Mouse (Mus musculus): ENCODE data around the gene Irs1. TPM values are rescaled to one million over a fixed set of nuclear protein-coding genes. Genes with fewer than 3 reads are reported as not detected.

The Irs1 gene
- polyA plus RNA-seq, 1 experiment from 2014 or later: 8.4 TPM

DNA sequence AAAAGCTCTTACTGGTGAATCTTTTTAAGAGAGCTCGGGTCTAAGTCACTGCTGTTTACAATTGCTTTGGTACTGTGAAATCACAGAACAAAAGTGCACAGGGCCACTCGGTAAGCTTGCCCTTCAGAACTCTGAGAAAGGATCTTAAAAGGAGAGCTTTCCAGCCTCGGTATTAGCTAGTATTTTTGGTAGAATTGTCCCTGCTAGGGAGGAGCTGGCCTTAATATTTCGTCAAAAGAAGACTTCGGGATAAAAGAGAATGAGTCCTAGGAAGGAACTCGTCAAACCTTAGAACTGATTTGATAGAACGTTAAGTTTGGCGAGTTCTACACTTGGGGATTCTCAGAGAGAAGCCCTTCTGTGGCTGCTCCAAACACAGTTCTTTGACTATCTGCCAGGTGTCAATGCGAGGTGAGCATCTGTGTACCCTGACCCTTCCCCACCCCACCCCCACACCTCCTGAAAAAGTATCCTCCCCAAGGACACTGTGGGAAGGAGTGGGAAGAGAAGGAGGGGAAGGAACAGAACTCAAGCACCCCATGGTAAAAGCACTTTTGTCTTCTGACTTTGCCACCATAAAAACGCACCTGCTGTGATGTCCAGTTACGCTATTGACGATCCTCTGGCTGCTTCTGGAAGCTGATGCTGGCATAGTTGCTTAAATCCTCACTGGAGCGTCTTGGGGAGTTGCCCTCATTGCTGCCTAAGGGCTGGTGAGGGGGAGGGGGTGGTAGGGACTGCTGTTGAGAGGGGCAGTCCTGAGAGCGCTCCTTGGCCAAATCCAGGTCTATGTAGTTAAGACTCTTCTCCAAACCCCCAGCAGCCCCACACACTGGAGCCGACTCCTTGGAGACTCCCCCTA is 4.8 kb downstream of the Irs1 start:
- Histone ChIP-seq H3K9me3 (replicated peaks; ENCODE audit: control insufficient read depth, low read length) (no peaks in the 10 kb centered on the region), H3K4me3 (ENCODE audit: low read depth, low read length) (peak overlapping the region; percentile 76), H3K4me2 (peak overlapping the region; percentile 81), H3K27me3 (ENCODE audit: control insufficient read depth, insufficient read depth, low read length) (peaks cover 3% of the 10 kb centered on the region), H3K4me1 (ENCODE audit: control insufficient read depth, insufficient read depth, low read length) (peaks cover 28% of the 10 kb centered on the region), H3K9ac (ENCODE audit: low read depth, low read length) (peak overlapping the region; percentile 79), H3K36me3 (ENCODE audit: control insufficient read depth, insufficient read depth, low read length) (peaks cover 7% of the 10 kb centered on the region; the same call in 1 of the 2 replicates), H3K27ac (ENCODE audit: low read depth, low read length) (peak overlapping the region; percentile 73)
- ATAC-seq (replicated peaks; ENCODE audit: insufficient number of reproducible peaks, low FRiP score, low TSS enrichment): no peak
- WGBS (ENCODE audit: insufficient replicate concordance): 25% methylated on average over 15 of the region's 15 CpGs

DNA sequence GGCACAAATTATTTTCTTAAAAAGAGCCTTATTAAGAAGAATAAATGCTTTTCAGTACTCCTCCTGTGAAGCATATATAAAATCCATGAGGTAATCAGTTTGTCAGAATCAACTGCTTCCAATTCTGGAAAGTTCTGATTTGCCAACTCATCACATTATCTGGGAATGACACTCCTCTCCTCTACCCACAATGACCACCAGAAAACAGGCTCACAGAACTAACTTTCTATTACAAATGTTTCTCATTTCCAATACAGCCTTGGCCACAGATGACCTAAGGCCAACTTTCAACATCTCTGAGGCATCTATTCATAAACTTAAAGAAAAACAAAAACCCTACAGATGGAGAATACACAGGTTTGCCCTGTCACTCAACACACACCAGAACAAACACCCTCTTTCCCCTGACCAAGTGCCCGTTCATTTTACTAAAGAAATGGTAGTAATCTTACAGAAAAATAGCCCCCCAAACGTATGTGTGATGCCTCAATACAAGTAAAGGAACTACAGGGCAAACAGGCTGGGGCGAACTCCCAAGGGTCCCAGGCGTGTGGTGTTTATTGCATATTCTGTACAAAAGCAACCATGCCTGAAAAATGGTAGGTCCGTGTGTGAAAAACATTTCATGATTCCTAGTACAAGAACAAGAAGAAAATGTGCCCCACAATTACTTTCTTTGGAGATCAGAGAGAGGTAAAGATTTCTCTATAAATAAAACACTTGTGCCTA is 5.6 kb downstream of the Irs1 start:
- H3K9me3 ChIP-seq (replicated peaks; ENCODE audit: control insufficient read depth, low read length): no peaks in the 10 kb centered on the region

DNA sequence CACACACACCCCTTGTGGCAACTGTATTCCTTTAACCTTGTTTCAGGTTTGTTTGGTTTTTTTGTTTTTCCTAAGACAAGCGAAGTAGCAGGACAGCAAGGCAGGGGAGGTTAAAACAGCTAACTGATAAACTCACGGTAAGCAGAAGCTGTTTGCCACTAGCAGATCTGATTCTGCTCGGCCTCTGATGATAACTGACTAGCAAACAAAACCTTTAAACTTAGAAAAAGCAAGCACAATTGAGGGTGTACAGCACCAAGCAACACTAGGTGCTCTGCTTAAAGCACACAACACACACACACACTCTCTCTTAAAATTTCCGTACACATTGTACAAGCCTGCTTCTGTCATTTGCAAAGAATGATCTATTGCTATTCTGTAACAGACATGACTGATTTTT is 6.8 kb downstream of the Irs1 start:
- Histone ChIP-seq H3K4me3 (ENCODE audit: low read depth, low read length) (peak overlapping the region; percentile 76), H3K4me2 (peak overlapping the region; percentile 81), H3K9ac (ENCODE audit: low read depth, low read length) (peak overlapping the region; percentile 80), H3K9me3 (replicated peaks; ENCODE audit: control insufficient read depth, low read length) (no peaks in the 10 kb centered on the region), H3K4me1 (ENCODE audit: control insufficient read depth, insufficient read depth, low read length) (peaks cover 29% of the 10 kb centered on the region), H3K27me3 (ENCODE audit: control insufficient read depth, insufficient read depth, low read length) (peaks cover 3% of the 10 kb centered on the region), H3K27ac (ENCODE audit: low read depth, low read length) (peak overlapping the region; percentile 97), H3K36me3 (ENCODE audit: control insufficient read depth, insufficient read depth, low read length) (peaks cover 7% of the 10 kb centered on the region; the same call in 1 of the 2 replicates)
- 18% methylated on average over 4 of the region's 4 CpGs for WGBS (ENCODE audit: insufficient replicate concordance)
- no peak for ATAC-seq (replicated peaks; ENCODE audit: insufficient number of reproducible peaks, low FRiP score, low TSS enrichment)

More for the DNA sequence above, 5.6 kb downstream of the Irs1 start:
- peaks cover 7% of the 10 kb centered on the region; the same call in 1 of the 2 replicates for H3K36me3 ChIP-seq (ENCODE audit: control insufficient read depth, insufficient read depth, low read length)
- H3K27me3 ChIP-seq (ENCODE audit: control insufficient read depth, insufficient read depth, low read length): peaks cover 3% of the 10 kb centered on the region
- H3K4me3 ChIP-seq (ENCODE audit: low read depth, low read length): peak overlapping the region; percentile 76
- 34% methylated on average over 5 of the region's 5 CpGs for WGBS (ENCODE audit: insufficient replicate concordance)
- peak overlapping the region; percentile 81 for H3K4me2 ChIP-seq
- peaks cover 30% of the 10 kb centered on the region for H3K4me1 ChIP-seq (ENCODE audit: control insufficient read depth, insufficient read depth, low read length)
- peak overlapping the region; percentile 79 for H3K9ac ChIP-seq (ENCODE audit: low read depth, low read length)
- H3K27ac ChIP-seq (ENCODE audit: low read depth, low read length): peak overlapping the region; percentile 73
- no peak for ATAC-seq (replicated peaks; ENCODE audit: insufficient number of reproducible peaks, low FRiP score, low TSS enrichment)

DNA sequence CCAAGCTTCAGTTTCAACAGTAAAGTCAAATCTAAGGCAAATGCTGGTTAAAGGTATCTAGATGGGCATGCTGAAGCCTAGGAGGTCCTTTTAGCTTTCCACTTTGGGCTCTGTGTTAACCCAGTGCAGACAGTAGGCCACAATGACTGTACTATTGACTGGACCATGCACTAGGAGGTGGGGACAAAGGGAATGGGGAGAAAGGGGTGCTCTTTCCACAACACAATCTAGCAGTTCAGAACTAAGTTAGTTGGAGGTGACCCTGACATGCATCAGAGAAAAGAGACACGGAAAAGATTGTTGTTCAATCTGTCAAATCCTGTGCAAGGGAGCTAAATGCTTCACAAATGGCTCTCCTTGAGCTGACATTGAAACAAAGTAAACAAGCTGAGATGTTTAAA is 7.3 kb downstream of the Irs1 start:
- H3K36me3 ChIP-seq (ENCODE audit: control insufficient read depth, insufficient read depth, low read length): peaks cover 4% of the 10 kb centered on the region; the same call in 1 of the 2 replicates
- WGBS (ENCODE audit: insufficient replicate concordance): 25% methylated on average over 1 of the region's 1 CpGs
- H3K4me1 ChIP-seq (ENCODE audit: control insufficient read depth, insufficient read depth, low read length): peaks cover 24% of the 10 kb centered on the region
- peak overlapping the region; percentile 81 for H3K4me2 ChIP-seq
- H3K9ac ChIP-seq (ENCODE audit: low read depth, low read length): peak overlapping the region; percentile 80
- no peak for ATAC-seq (replicated peaks; ENCODE audit: insufficient number of reproducible peaks, low FRiP score, low TSS enrichment)
- peak overlapping the region; percentile 76 for H3K4me3 ChIP-seq (ENCODE audit: low read depth, low read length)
- peak overlapping the region; percentile 97 for H3K27ac ChIP-seq (ENCODE audit: low read depth, low read length)
- no peaks in the 10 kb centered on the region for H3K9me3 ChIP-seq (replicated peaks; ENCODE audit: control insufficient read depth, low read length)
- peaks cover 3% of the 10 kb centered on the region for H3K27me3 ChIP-seq (ENCODE audit: control insufficient read depth, insufficient read depth, low read length)

DNA sequence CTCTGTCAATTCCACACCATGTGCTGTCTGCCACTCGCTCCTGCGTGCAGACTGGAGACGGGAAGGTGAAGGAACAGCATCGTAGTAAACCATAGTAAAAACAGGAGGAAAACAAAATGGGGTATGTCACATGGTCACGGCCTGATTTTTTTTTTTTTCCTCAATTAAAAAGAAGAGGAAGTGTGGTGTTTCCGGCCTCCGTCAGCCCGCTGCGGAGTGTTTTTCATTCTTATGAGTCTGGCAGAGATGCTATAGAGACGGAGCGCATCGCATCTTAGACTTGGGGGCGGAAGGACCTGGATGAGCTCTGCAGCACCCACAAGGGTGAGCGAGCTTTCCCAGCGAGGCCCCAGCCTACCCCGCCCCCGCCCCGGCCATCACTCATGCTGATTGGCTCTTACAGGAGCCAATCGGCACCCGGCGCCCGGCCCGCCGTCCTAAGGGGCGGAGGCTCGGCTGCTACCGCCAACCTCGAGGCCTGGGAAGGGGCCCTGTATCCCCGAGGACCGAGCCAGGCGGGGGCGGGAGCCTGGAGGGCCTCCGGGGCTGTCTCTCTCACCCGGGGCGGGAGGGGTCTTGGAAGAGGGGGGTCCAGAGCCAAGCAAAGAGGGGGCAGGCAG is 8.1 kb downstream of the Irs1 start:
- Histone ChIP-seq H3K4me3 (ENCODE audit: low read depth, low read length) (peak overlapping the region; percentile 76), H3K4me2 (peak overlapping the region; percentile 81), H3K9ac (ENCODE audit: low read depth, low read length) (peak overlapping the region; percentile 80), H3K36me3 (ENCODE audit: control insufficient read depth, insufficient read depth, low read length) (no peaks in the 10 kb centered on the region; the same call in 1 of the 2 replicates), H3K9me3 (replicated peaks; ENCODE audit: control insufficient read depth, low read length) (no peaks in the 10 kb centered on the region), H3K27ac (ENCODE audit: low read depth, low read length) (peak overlapping the region; percentile 97), H3K4me1 (ENCODE audit: control insufficient read depth, insufficient read depth, low read length) (peaks cover 18% of the 10 kb centered on the region; the same call in 1 of the 2 replicates), H3K27me3 (ENCODE audit: control insufficient read depth, insufficient read depth, low read length) (no peaks in the 10 kb centered on the region)
- 2% methylated on average over 35 of the region's 35 CpGs for WGBS (ENCODE audit: insufficient replicate concordance)
- peak; percentile 97 for ATAC-seq (replicated peaks; ENCODE audit: insufficient number of reproducible peaks, low FRiP score, low TSS enrichment)

DNA sequence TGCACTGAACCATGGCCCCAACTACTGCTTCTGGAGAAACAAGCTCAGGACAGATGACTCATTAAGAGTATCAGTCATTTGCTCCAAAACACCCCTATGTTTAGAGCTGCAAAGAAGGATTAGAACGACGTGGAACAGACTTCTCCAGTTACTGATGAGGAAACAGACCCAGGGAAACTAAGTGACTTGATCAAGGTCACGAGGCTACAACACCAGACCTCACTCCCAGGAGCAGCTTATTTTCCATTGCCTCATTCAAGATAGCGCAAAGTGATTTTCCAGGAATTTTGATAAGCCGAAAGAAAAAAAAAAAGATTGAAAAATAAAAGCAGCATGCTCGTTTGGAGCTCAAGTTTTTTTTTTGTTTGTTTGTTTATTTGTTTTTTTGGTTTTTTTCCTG is 9.4 kb downstream of the Irs1 start:
- Histone ChIP-seq H3K4me2 (no peak overlapping the region), H3K4me1 (ENCODE audit: control insufficient read depth, insufficient read depth, low read length) (peaks cover 12% of the 10 kb centered on the region; the same call in 1 of the 2 replicates), H3K27me3 (ENCODE audit: control insufficient read depth, insufficient read depth, low read length) (no peaks in the 10 kb centered on the region), H3K9me3 (replicated peaks; ENCODE audit: control insufficient read depth, low read length) (no peaks in the 10 kb centered on the region), H3K9ac (ENCODE audit: low read depth, low read length) (no peak overlapping the region), H3K4me3 (ENCODE audit: low read depth, low read length) (no peak overlapping the region), H3K36me3 (ENCODE audit: control insufficient read depth, insufficient read depth, low read length) (no peaks in the 10 kb centered on the region), H3K27ac (ENCODE audit: low read depth, low read length) (peak overlapping the region; percentile 57)
- ATAC-seq (replicated peaks; ENCODE audit: insufficient number of reproducible peaks, low FRiP score, low TSS enrichment): no peak
- WGBS (ENCODE audit: insufficient replicate concordance): 42% methylated on average over 6 of the region's 6 CpGs

DNA sequence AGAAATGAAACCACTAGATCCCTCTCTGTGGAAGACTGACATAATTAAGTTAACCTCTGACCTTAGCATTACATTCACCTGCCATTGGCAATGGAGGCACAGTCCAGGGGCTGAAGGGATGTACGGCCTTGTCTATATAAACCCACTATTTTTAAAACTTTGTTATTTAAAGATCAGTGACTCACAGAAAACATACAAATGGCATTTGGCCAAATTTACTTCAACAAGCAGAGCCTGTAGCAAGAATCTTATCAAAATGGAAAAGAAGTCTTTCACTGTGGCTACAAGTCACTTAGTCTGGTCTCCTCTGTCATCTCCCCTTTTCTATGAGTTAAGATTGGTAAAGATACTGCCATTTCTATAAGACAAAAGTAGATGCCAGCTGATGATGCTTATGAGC is 11.4 kb downstream of the Irs1 start:
- no peaks in the 10 kb centered on the region for H3K36me3 ChIP-seq (ENCODE audit: control insufficient read depth, insufficient read depth, low read length)
- no peak overlapping the region for H3K27ac ChIP-seq (ENCODE audit: low read depth, low read length)
- no peak overlapping the region for H3K4me3 ChIP-seq (ENCODE audit: low read depth, low read length)
- no peak for ATAC-seq (replicated peaks; ENCODE audit: insufficient number of reproducible peaks, low FRiP score, low TSS enrichment)
- no peak overlapping the region for H3K9ac ChIP-seq (ENCODE audit: low read depth, low read length)
- peaks cover 17% of the 10 kb centered on the region; the same call in 1 of the 2 replicates for H3K4me1 ChIP-seq (ENCODE audit: control insufficient read depth, insufficient read depth, low read length)
- no peaks in the 10 kb centered on the region for H3K27me3 ChIP-seq (ENCODE audit: control insufficient read depth, insufficient read depth, low read length)
- H3K4me2 ChIP-seq: no peak overlapping the region
- H3K9me3 ChIP-seq (replicated peaks; ENCODE audit: control insufficient read depth, low read length): no peaks in the 10 kb centered on the region
- WGBS (ENCODE audit: insufficient replicate concordance): 31% methylated on average over 1 of the region's 1 CpGs

DNA sequence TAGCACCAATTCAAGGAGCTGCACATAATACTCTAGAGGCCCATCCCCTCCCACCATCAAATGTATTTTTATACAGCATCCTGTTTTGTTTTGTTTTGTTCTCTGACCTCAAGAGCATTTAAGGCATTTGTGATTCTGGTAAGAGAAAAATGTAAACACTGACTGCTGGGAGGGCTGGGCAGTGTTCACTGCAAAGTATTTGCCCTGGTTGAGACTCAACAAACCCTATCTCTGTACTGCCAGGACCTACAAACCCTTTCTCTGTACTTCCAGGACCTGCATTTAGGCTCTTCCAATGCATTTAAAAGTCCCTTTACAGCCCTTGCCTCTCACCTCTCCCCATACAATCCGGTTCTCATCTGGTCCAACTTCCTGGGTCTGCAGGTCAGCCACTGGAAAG is 16.9 kb downstream of the Irs1 start:
- no peak for ATAC-seq (replicated peaks; ENCODE audit: insufficient number of reproducible peaks, low FRiP score, low TSS enrichment)
- no peak overlapping the region; the same call in 1 of the 2 replicates for H3K4me2 ChIP-seq
- H3K9me3 ChIP-seq (replicated peaks; ENCODE audit: control insufficient read depth, low read length): no peaks in the 10 kb centered on the region
- 58% methylated on average over 1 of the region's 1 CpGs for WGBS (ENCODE audit: insufficient replicate concordance)
- peak overlapping the region; percentile 17; the same call in 1 of the 2 replicates for H3K9ac ChIP-seq (ENCODE audit: low read depth, low read length)
- H3K4me3 ChIP-seq (ENCODE audit: low read depth, low read length): no peak overlapping the region
- H3K36me3 ChIP-seq (ENCODE audit: control insufficient read depth, insufficient read depth, low read length): no peaks in the 10 kb centered on the region
- H3K27ac ChIP-seq (ENCODE audit: low read depth, low read length): no peak overlapping the region; the same call in 1 of the 2 replicates
- H3K4me1 ChIP-seq (ENCODE audit: control insufficient read depth, insufficient read depth, low read length): peaks cover 14% of the 10 kb centered on the region
- H3K27me3 ChIP-seq (ENCODE audit: control insufficient read depth, insufficient read depth, low read length): no peaks in the 10 kb centered on the region

Measured in heart, embryonic 11.5 days (tissue).